Mouse (Mus musculus): ENCODE measurements at regions not wholly inside any gene's neighbourhood (a gene's known extent, or its start where the extent isn't known, plus 50 kb on each side); places are given as distances from the start of the nearest gene placed in this dataset.

- TF ChIP-seq CTCF (IDR thresholded peaks at IDR 0.05; ENCODE audit: borderline replicate concordance, insufficient read depth, low read depth, low read length) (no peak), POLR2A (IDR thresholded peaks at IDR 0.05; ENCODE audit: borderline replicate concordance, insufficient read depth, low read length) (no peak)
Observed at GRCm38 (mm10) chr13:119118382-119118781, 310.0 kb upstream of the Paip1 start.
